Mouse (Mus musculus) ES-Bruce4 (cell line): ENCODE results near the gene Hipk2.

Source experiments
- CTCF ChIP-seq: IDR thresholded peaks from one replicate; pipeline ENCODE4 v1.8.1; 2011; ENCODE audit warnings: low read depth, low read length
- EP300 ChIP-seq: IDR thresholded peaks from 2 replicates; pipeline ENCODE4 v1.6.1; 2011; ENCODE audit warnings: low read depth, low read length; ENCODE audit not compliant: insufficient read depth
- POLR2A ChIP-seq: IDR thresholded peaks from one replicate; pipeline ENCODE4 v1.8.1; 2011; ENCODE audit warnings: low read length; ENCODE audit not compliant: insufficient read depth

GRCm38 (mm10) chr6:38741024-38741423, 134.9 kb downstream of the Hipk2 start:
- no peak for TF ChIP-seq CTCF
- no peak for TF ChIP-seq POLR2A
- no peak for TF ChIP-seq EP300
